Comparison of ENCODE assay signal across 21 mouse cellular contexts in genomic region chr15:31063734-31064133, GRCm38 (mm10).
DNase-seq lines count a peak whose midpoint lies in the region; ATAC-seq and TF ChIP-seq lines count a peak whose summit lies in the region.
"Had no signal": no experiment of that assay in that cellular context is flagged by ENCODE, and none has a peak within 500 bp of the region (broad histone marks: within the 10 kb centered on the region; RNA-seq: fewer than 3 reads in every experiment).

No protein-coding gene starts in this region.

- no peak overlapping the region for H3K27ac ChIP-seq in liver, adult 2 months (replicated peaks; ENCODE audit: insufficient read depth, low read depth, low read length)
- no peak overlapping the region for H3K27ac ChIP-seq in liver, postnatal 0 days (ENCODE audit: low read depth)
- H3K27ac ChIP-seq in lung, embryonic 16.5 days (ENCODE audit: low read length): no peak overlapping the region
- H3K27ac ChIP-seq: embryonic facial prominence, embryonic 13.5 days; embryonic facial prominence, embryonic 15.5 days; forebrain, embryonic 10.5 days; forebrain, embryonic 12.5 days had no signal

- WGBS in liver, adult 2 months: 12% methylated on average over 3 of the region's 3 CpGs
- WGBS in liver, postnatal 0 days (ENCODE audit: insufficient replicate concordance): 49% methylated on average over 3 of the region's 3 CpGs
- 27% methylated on average over 3 of the region's 3 CpGs for WGBS in lung, embryonic 16.5 days

- H3K4me3 ChIP-seq in liver, adult 2 months (ENCODE audit: insufficient read depth, low read depth, low read length): no peak overlapping the region
- no peak overlapping the region for H3K4me3 ChIP-seq in liver, postnatal 0 days (ENCODE audit: low read depth, low read length)
- H3K4me3 ChIP-seq in lung, embryonic 16.5 days (ENCODE audit: low read length): no peak overlapping the region
- H3K4me3 ChIP-seq: embryonic facial prominence, embryonic 13.5 days; embryonic facial prominence, embryonic 15.5 days; erythroblast, embryonic 14.5 days; forebrain, embryonic 10.5 days; forebrain, embryonic 12.5 days had no signal

- no peak for TF ChIP-seq CTCF in liver, adult 2 months (IDR thresholded peaks at IDR 0.05; ENCODE audit: low read depth, low read length)
- no peak for TF ChIP-seq CTCF in liver, postnatal 0 days (IDR thresholded peaks at IDR 0.05; ENCODE audit: low read depth)

- ATAC-seq in liver, postnatal 0 days: no peak
- ATAC-seq in lung, embryonic 16.5 days (ENCODE audit: low read depth): peak; percentile 51
- ATAC-seq: forebrain, embryonic 14.5 days; forebrain, embryonic 16.5 days had no signal

- H3K9me3 ChIP-seq in liver, postnatal 0 days (ENCODE audit: low read length): no peaks in the 10 kb centered on the region
- no peaks in the 10 kb centered on the region for H3K9me3 ChIP-seq in lung, embryonic 16.5 days (ENCODE audit: control insufficient read depth, low read length)
- H3K9me3 ChIP-seq: embryonic facial prominence, embryonic 13.5 days; embryonic facial prominence, embryonic 15.5 days; forebrain, embryonic 10.5 days; forebrain, embryonic 12.5 days had no signal

- TF ChIP-seq POLR2A in liver, adult 2 months (IDR thresholded peaks at IDR 0.05; ENCODE audit: extremely low read depth, insufficient read depth, low read length): no peak

- no peaks in the 10 kb centered on the region for H3K27me3 ChIP-seq in liver, adult 2 months (ENCODE audit: control insufficient read depth, insufficient read depth, low read length)
- H3K27me3 ChIP-seq in liver, postnatal 0 days (ENCODE audit: insufficient read depth, low read length): no peaks in the 10 kb centered on the region
- H3K27me3 ChIP-seq in lung, embryonic 16.5 days (ENCODE audit: control insufficient read depth, insufficient read depth, low read depth, low read length): no peaks in the 10 kb centered on the region
- H3K27me3 ChIP-seq: embryonic facial prominence, embryonic 13.5 days; embryonic facial prominence, embryonic 15.5 days; forebrain, embryonic 12.5 days had no signal

- H3K36me3 ChIP-seq in liver, adult 2 months (ENCODE audit: control insufficient read depth, insufficient read depth, low read length): no peaks in the 10 kb centered on the region
- no peaks in the 10 kb centered on the region for H3K36me3 ChIP-seq in liver, postnatal 0 days (replicated peaks; ENCODE audit: insufficient read depth, low read length)
- no peaks in the 10 kb centered on the region for H3K36me3 ChIP-seq in lung, embryonic 16.5 days (ENCODE audit: control insufficient read depth, insufficient read depth, low read length)
- H3K36me3 ChIP-seq: embryonic facial prominence, embryonic 13.5 days; embryonic facial prominence, embryonic 15.5 days; forebrain, embryonic 10.5 days; forebrain, embryonic 12.5 days had no signal

- DNase-seq in liver, adult 2 months (ENCODE audit: extremely low read depth, low read depth, low spot score): peak; percentile 90
- DNase-seq in liver, postnatal 0 days: no peak
- DNase-seq in lung, postnatal 10 days: no peak
- DNase-seq: adrenal gland, adult 2 months; adrenal gland, postnatal 10 days; adrenal gland, postnatal 25 days; cerebellum, adult 11 months; cerebellum, adult 18-20 months; cerebellum, adult 8-10 months; cerebellum, adult 9-11 months; cerebellum, postnatal 14 days; cerebellum, postnatal 36 days; embryo, embryonic 11 days had no signal

- TF ChIP-seq EP300 in liver, postnatal 0 days (IDR thresholded peaks at IDR 0.05; ENCODE audit: low read depth): no peak

- no peaks in the 10 kb centered on the region for H3K79me2 ChIP-seq in liver, adult 2 months (ENCODE audit: control insufficient read depth, insufficient read depth, low read length)

- H3K9ac ChIP-seq in liver, adult 2 months (ENCODE audit: low read depth, low read length): no peak overlapping the region
- no peak overlapping the region for H3K9ac ChIP-seq in liver, postnatal 0 days (replicated peaks)
- no peak overlapping the region for H3K9ac ChIP-seq in lung, embryonic 16.5 days (ENCODE audit: low read length)
- H3K9ac ChIP-seq: embryonic facial prominence, embryonic 13.5 days; embryonic facial prominence, embryonic 15.5 days; forebrain, embryonic 12.5 days had no signal

- 0 out of 2 replicates have a peak, but pooled peaks cover 3% of the 10 kb centered on the region for H3K4me1 ChIP-seq in liver, adult 2 months (ENCODE audit: control insufficient read depth, insufficient read depth, low read length)
- no peaks in the 10 kb centered on the region for H3K4me1 ChIP-seq in liver, postnatal 0 days (ENCODE audit: insufficient read depth)
- H3K4me1 ChIP-seq in lung, embryonic 16.5 days (replicated peaks; ENCODE audit: control insufficient read depth, insufficient read depth, low read length): no peaks in the 10 kb centered on the region
- H3K4me1 ChIP-seq: embryonic facial prominence, embryonic 13.5 days; embryonic facial prominence, embryonic 15.5 days; forebrain, embryonic 10.5 days; forebrain, embryonic 12.5 days had no signal

- no peak overlapping the region for H3K4me2 ChIP-seq in liver, postnatal 0 days (ENCODE audit: low read depth, low read length)
- H3K4me2 ChIP-seq in lung, embryonic 16.5 days (ENCODE audit: low read depth, low read length): no peak overlapping the region
- H3K4me2 ChIP-seq: embryonic facial prominence, embryonic 13.5 days; embryonic facial prominence, embryonic 15.5 days; forebrain, embryonic 12.5 days had no signal
